Mouse (Mus musculus): Measurements from ENCODE around the gene Tspan10.

GRCm38 (mm10) chr11:120417852-120418251 lies 24.6 kb upstream of the Tspan10 start:
- TF ChIP-seq EP300 (IDR thresholded peaks at IDR 0.05), result no peak
- no peak for TF ChIP-seq CTCF (IDR thresholded peaks at IDR 0.05)
